Mouse (Mus musculus): ENCODE data around the gene Fbf1.

- TF ChIP-seq POLR2A (IDR thresholded peaks at IDR 0.05; ENCODE audit: extremely low read depth, insufficient read depth, low read length) (no peak), CTCF (IDR thresholded peaks at IDR 0.05; ENCODE audit: low read depth, low read length) (no peak)
Observed at GRCm38 (mm10) chr11:116110540-116110939, 57.4 kb downstream of the Fbf1 start.

Measured in liver, adult 2 months (tissue).